Mouse (Mus musculus) A20 (cell line): ENCODE measurements at regions not wholly inside any gene's neighbourhood (a gene's known extent, or its start where the extent isn't known, plus 50 kb on each side); places are given as distances from the start of the nearest gene placed in this dataset.
A peak's percentile ranks its signal among the peaks of the same experiment; 100 is the strongest.
"Not testable (repeated sequence)": the region's sequence is repeated elsewhere in the genome, so short reads cannot be mapped to it uniquely, and the experiment has no call there.

ENCODE experiments used
- DNase-seq: peaks from one replicate; pipeline ENCODE4 v3.0.0-alpha.2; 2011; ENCODE audit warnings: low read depth, low spot score

DNA sequence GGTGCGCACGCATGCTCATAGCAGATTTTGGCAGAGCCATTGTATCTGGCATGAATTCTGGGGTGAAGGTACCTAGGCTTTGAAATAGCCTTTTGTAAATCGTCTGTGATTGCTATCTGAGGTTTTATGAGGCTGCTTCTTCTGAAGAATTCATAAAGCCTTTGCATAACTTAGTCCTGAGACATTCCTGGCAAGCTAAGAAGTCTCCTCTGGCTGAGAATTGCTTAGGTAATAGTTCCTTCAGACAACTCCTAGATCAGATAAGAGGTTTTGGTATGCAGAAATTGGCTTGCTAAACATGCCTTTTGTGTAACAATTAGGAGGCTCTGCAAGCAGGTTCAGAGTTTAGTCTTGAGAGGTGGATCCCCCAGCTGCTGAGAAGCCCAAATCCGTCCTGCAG lies 82.7 kb downstream of the Pmp22 start:
- no peak for DNase-seq

DNA sequence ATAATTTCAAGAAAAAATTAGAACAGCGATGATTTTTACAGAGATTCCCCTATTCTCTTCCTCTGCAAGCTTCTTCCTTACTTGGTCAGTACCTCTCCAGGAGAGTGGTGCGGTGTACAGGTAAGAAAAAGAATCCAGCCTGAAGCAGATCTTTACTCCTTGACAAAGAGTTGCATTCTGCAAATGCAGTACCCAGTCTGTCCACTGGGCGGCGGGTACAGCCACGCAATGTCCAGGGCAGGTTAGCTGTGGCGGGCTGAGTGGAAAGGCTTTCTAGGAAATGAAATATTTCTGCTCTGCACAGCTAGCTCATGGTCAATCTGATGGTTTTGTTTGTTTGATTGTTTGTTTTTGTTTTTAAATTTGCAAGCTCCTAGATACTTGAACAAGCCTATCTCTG lies 84.3 kb downstream of the Pmp22 start:
- peak; percentile 48 for DNase-seq

DNA sequence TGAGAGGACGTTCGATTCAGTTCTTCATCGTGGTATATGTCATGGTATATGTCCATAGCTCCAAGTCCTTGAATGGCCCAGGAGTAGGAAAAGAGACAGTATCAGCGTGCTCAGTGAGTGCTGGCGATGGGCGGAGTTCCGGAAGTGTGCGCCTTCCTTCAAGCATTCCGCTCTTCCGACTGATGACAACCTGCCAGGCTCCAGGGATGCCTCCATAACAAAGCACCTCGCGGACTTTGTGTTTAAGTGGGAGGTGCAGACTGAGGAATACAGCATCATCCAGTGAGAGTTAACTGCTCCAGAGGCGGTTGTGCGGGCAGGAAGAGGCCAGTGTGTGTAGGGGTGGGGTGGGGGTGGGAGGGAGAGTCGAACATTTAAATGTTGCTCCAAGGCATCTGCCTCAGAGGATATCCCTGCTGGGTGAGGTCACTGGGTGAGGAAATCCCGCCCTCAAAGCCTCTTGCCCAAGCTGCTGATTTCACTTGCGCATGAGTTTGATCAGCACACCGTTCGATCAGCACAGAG lies 85.2 kb downstream of the Pmp22 start:
- no peak for DNase-seq

GRCm38 (mm10) chr11:63215993-63216392 lies 87.2 kb downstream of the Pmp22 start:
- DNase-seq: no peak

GRCm38 (mm10) chr11:63217049-63217448 lies 88.3 kb downstream of the Pmp22 start:
- DNase-seq: no peak

DNA sequence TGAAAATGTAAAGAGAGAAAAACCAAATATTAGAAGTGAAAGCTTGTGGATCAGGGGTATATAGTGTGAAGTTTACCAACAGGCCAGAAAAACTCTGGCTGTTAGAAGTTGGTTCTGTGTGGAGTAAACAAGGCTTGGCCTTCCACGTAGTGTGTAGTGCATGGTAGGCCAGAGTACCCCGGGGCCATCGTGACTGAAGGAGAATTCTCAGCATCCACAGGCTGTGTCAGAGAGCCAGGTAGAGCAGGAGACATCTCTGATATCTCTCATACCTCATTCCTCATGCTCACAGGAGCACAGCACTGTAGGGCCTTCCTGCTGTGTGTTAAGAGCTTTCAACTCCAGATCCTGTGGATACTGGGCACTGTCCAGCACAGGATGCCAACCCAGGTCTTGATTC lies 97.7 kb downstream of the Pmp22 start:
- DNase-seq: no peak

DNA sequence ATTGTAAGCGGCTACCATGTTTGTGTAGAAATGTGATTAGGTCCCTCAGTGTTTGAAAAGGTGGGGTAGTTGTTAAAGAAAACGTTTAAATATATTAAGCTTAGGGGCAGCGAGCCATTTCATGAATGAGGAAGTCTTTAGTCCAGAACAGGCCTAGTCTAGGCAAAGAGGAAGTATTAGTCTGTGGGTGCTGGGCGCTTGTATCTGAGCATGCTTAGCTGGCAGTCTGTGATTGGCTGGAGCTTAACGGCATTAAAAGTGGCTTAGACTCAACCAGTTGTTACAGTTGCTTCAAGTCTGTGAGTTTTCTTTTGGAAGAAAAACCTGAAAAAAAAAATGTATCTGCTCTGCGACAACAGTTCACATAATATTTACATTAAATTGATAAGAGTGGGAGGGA lies 102.0 kb downstream of the Pmp22 start:
- DNase-seq: peak; percentile 45

GRCm38 (mm10) chr11:63233172-63233966 lies 104.6 kb downstream of the Pmp22 start:
- peak; percentile 23 for DNase-seq

- DNase-seq: no peak
Measured at GRCm38 (mm10) chr11:63234481-63234880, 105.7 kb downstream of the Pmp22 start.

GRCm38 (mm10) chr11:63238655-63239054 lies 109.9 kb downstream of the Pmp22 start:
- DNase-seq: no peak

DNA sequence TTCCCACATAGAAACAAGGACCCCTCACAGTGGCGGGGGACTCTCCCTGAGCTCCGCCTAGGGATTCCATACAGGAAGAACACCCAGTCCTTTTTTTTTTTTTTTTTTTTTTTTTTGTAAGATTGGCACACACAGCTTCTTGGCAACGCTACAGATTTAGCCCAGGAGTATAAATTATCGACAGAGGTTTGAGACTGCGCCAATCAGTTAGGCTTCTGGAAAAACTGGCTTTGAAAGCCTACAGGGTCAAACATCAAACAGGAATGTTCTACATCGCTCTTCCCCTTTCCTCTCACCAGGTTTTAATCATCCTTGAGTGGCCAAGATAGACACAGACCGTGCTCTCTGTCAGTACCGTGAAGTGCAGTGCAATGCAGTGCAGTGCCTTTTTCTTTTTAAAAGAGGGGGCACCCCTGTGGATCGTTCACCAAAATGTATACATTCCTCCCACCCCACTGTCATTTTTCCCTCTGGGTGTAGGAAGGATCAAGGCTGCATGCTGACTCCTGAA lies 115.2 kb downstream of the Pmp22 start:
- no peak for DNase-seq

DNA sequence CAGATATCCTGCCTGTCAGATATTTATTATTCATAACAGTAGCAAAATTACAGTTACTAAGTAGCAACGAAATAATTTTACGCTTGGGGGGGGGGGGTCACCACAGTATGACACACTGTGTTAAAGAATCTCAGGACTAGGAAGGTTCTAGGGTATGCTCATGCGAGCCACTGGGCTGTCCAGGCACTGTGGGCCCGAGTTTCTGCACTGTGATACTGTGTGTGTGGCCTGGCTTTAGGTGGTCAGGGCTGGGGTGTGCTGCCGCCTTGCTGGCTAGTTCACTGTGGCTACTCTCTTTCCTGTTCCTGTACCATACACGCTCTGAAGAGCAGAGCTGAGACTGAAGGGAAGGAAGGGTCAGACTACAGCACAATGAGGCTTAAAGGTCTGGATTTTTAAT lies 116.3 kb downstream of the Pmp22 start:
- DNase-seq: no peak

DNA sequence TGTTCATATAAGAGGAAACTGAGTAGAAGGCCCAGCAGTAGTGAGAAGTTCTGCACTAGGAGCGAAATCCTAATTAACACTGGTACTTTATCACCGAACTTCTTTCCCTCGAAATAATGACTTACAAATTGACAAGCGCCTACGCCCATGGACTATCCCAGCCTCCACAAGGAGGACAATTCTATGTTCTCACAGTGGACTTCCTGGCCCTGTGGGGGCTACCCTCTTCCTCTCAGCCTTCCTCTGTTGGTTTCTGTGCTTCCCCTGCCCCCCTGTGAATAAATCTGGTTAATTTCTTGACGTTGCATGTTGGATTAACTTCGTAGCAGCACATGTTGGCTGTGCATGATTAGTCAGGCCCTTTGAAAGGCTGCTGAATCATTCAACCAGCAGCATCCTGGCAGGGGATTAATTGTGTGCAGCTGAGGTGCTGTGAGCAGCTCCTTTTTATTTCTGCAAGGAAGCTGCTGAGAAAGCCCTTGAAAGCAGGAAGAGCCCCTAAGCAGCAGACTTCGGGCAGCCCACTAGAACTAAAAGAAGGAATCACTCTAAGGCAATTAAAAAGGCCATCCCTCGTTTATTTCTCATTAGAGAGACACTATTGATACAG lies 117.4 kb downstream of the Pmp22 start:
- no peak for DNase-seq

DNA sequence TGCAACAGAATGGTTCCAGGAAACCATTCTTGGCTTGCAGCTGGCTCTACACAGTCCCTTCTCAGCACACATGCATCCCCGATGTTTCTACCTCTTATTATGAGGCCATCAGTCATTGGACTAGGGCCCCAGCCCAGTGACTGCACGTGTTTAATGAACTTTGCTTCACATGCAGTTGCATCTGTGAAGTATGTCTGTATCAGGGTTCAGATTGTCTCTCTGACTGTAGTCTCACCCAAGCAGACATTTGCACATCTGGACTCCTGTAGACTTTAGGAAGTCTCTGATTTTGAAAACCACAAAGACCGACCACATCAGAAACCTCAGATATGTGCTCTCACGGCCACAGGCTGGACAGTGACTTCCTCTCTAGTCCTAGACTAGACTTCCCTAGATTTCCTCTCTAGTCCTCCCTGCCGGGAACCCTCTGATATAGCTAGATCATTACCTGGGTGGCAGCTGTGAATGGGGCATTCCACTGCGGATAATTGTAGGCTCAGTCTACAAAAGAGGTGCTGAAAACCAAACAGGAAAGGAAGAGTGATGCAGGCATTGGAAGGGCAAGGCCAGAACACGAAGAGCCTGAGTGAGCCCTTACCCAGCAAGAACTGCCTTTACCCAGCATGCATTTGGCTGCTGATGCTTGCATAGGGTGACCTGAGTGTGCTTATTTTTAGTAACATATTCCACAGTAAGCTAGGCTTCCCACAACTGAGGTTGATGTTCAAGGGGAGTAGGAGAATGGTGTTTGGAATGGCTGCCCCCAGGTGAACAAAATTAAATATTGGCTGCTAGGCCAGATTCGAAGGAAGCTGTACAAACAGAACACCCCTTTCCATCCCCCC lies 123.5 kb downstream of the Pmp22 start:
- no peak for DNase-seq

- no peak for DNase-seq
Measured at GRCm38 (mm10) chr11:63252968-63253602, 124.3 kb downstream of the Pmp22 start.

DNA sequence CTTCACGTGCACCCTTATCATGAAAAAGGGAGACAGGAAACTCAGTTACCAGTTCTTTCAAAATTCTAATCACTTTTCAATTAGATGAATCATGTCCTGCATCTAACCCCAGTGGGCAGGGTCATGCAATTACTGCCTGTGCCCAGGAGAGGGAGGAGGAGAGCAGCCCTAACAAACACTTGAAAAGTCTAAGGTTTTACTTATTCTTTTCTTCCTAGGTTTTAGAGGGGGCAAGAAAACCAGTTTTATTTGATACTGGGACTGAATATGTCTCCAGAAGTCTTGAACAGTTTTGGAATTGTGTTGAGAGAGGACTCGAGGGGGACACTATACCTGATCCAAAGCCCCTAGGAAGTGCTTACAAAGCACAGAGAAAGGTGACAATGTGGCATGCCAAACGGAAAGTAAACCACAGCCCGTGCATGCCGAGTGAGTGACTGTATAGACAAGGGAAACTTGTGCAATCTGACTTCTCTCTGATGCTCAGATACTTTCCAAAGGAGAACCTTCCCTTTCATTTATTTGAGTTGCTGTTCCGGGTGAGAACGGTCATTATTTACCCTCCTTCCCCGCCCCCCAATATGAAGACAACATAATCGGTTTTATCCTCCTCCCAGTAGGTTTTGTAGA lies 135.8 kb downstream of the Pmp22 start:
- peak; percentile 50 for DNase-seq

- not testable (repeated sequence) for DNase-seq
Measured at GRCm38 (mm10) chr11:63266290-63266689, 137.5 kb downstream of the Pmp22 start.

- DNase-seq: no peak
Measured at GRCm38 (mm10) chr11:63276641-63277040, 147.9 kb downstream of the Pmp22 start.

GRCm38 (mm10) chr11:63281839-63282238 lies 153.1 kb downstream of the Pmp22 start:
- no peak for DNase-seq

DNA sequence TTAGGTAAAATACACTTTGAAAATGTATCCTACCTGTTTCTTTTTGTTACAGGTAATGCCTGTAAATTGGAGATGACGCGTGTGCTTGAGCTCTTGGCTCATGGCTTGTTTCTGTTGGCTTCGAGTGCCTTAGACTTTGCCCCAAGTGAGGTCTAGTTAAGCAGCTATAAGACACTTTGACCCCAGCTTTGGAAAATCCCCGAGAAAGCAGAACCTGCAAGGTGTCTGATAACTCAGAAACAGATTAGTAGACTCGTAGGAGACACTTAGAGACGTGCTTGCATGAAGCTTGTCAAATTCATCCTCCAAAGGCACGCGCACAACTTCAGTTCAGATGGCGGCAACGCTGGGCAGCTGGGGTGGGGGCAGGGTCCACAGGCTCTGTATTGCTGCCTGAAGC lies 153.8 kb downstream of the Pmp22 start:
- no peak for DNase-seq

DNA sequence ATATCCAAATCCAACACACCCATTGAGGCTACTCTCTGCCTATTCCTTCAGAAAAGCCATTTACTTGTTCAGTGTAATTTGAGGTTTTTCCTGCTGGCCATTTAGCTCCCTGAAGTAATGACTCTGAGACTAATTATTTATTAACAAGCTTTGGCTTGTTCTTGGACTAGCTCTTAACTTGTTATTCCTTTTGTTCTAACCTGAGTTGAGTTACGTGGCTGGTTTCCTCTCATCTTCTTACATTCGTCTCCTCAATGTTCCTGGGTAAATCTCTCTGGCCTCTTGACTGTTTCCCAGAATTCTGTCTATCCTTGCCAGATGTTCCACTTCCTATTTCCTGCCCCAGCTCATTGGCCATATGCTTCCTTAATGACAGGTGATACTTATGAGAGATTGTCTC lies 157.2 kb downstream of the Pmp22 start:
- DNase-seq: no peak
